Mouse (Mus musculus) MEL (cell line): ENCODE measurements around the gene Cdk12.

Experiments
- CTCF ChIP-seq, 3 experiments: IDR thresholded peaks in 2 of 3; conservative IDR thresholded peaks in 1 of 3; 2 replicates each; pipeline ENCODE4 v1.5.1; 2011 to 2012; ENCODE audit warnings: low read length in 3 of 3, low read depth in 2 of 3, mild to moderate bottlenecking in 2 of 3, improper control_type of control experiment in 1 of 3, inconsistent platforms in 1 of 3, mixed read lengths in 1 of 3, moderate library complexity in 1 of 3; ENCODE audit not compliant: control insufficient read depth in 1 of 3, insufficient read depth in 1 of 3, poor library complexity in 1 of 3, severe bottlenecking in 1 of 3
- GABPA ChIP-seq: IDR thresholded peaks from 2 replicates; pipeline ENCODE4 v1.6.1; 2012; ENCODE audit warnings: low read depth, mild to moderate bottlenecking, inconsistent platforms, low read length, improper control_type of control experiment, moderate library complexity
- POLR2A ChIP-seq, 2 experiments: IDR thresholded peaks; 2 replicates each; pipeline ENCODE4 v1.6.1; 2011 to 2012; ENCODE audit warnings: low read length in 2 of 2, mild to moderate bottlenecking in 2 of 2, control low read depth in 1 of 2, improper control_type of control experiment in 1 of 2, low read depth in 1 of 2, moderate library complexity in 1 of 2; ENCODE audit not compliant: control insufficient read depth in 1 of 2, insufficient read depth in 1 of 2, poor library complexity in 1 of 2
- RAD21 ChIP-seq: IDR thresholded peaks from 2 replicates; pipeline ENCODE4 v1.6.1; 2011; ENCODE audit warnings: mild to moderate bottlenecking, low read depth, low read length, improper control_type of control experiment
- ZKSCAN1 ChIP-seq: IDR thresholded peaks from 2 replicates; pipeline ENCODE4 v1.6.1; 2012; ENCODE audit warnings: low read depth, mild to moderate bottlenecking, inconsistent platforms, low read length, improper control_type of control experiment, moderate library complexity

DNA sequence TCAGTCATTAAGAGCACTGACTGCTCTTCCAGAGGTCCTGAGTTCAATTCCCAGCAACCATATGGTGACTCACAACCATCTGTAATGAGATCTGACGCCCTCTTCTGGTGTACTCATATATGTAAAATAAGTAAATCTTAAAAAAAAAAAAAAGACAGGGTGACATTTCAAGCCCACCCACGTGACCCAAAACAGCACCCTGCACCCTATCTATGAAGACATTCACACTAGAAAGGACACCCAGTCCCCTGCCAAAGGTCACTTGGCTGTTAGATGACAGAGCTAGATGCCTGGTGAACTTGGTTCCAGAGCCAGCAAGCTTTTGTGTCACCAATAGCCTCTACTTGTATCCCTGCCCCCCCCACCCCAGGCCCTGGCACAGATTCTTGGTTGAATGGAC lies 90.2 kb downstream of the Cdk12 start:
- TF ChIP-seq CTCF (IDR thresholded peaks at IDR 0.05 in 2 of 3, conservative IDR thresholded peaks at IDR 0.05 in 1 of 3; ENCODE audit: control insufficient read depth in 1 of 3, insufficient read depth in 1 of 3, low read depth in 2 of 3, low read length in 3 of 3, poor library complexity in 1 of 3, severe bottlenecking in 1 of 3) (no peak; a peak in 1 of 6 replicates), GABPA (no peak), POLR2A (IDR thresholded peaks at IDR 0.05; ENCODE audit: control insufficient read depth in 1 of 2, insufficient read depth in 1 of 2, low read depth in 1 of 2, low read length in 2 of 2, poor library complexity in 1 of 2) (no peak), RAD21 (no peak), ZKSCAN1 (no peak)
